Mouse (Mus musculus) liver, embryonic 14.5 days (tissue): Measurements from ENCODE around the gene Galm.

ENCODE experiments used
- CTCF ChIP-seq: IDR thresholded peaks from 2 replicates; pipeline ENCODE4 v1.5.1; 2016; ENCODE audit warnings: antibody characterized with exemption, low read depth, control low read depth
- EP300 ChIP-seq: IDR thresholded peaks from 2 replicates; pipeline ENCODE4 v1.6.1; 2016; ENCODE audit warnings: antibody characterized with exemption, low read depth

DNA sequence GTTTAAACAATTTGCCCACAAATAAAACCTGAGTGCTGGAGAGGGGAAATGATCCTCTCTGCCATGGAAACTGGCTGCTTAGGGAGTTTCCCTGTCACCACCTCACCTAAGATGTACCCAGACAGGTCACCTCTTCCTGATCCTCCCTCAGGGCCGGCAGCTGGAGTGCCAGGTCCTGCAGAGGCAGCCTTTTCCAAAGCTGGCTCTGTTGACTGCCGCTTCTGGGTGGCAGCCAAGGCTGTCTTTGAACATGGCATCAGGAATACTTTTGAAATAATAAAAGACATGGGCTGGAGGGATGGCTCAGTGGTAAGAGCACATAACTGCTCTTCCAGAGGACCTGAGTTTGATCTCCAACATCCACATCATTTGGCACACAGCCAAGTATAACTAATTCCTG, 102.1 kb downstream of the Galm start:
- TF ChIP-seq CTCF (no peak), EP300 (no peak)
